Mouse (Mus musculus) CH12.LX (cell line): ENCODE measurements at regions not wholly inside any gene's neighbourhood (a gene's known extent, or its start where the extent isn't known, plus 50 kb on each side); places are given as distances from the start of the nearest gene placed in this dataset.
A peak's percentile ranks its signal among the peaks of the same experiment; 100 is the strongest.

Source experiments
- DNase-seq: peaks from one replicate; pipeline ENCODE4 v3.0.0-alpha.2; 2013; ENCODE audit errors: extremely low read depth
- H3K27ac ChIP-seq: 2 replicates; pipeline ENCODE4 v1.5.1; 2012; ENCODE audit warnings: low read depth, mild to moderate bottlenecking, control low read depth, moderate library complexity; ENCODE audit not compliant: insufficient read depth
- H3K27me3 ChIP-seq: replicated peaks from 2 replicates; pipeline ENCODE3; 2012; ENCODE audit warnings: inconsistent platforms
- H3K36me3 ChIP-seq, 2 experiments: replicated peaks in 1 of 2; 2 replicates each; pipeline versions ENCODE3 to v1.6.1; 2012; ENCODE audit warnings: inconsistent platforms in 1 of 2, low read length in 1 of 2, mild to moderate bottlenecking in 1 of 2, mixed read lengths in 1 of 2, moderate library complexity in 1 of 2; ENCODE audit not compliant: control insufficient read depth in 1 of 2, insufficient read depth in 1 of 2
- H3K4me1 ChIP-seq, 2 experiments: 2 replicates each; pipeline ENCODE4 v1.6.1; 2012; ENCODE audit warnings: inconsistent platforms in 1 of 2, moderate library complexity in 1 of 2; ENCODE audit not compliant: insufficient read depth in 2 of 2, control insufficient read depth in 1 of 2
- H3K4me2 ChIP-seq: 2 replicates; pipeline ENCODE4 v1.6.1; 2012; ENCODE audit warnings: low read depth, mild to moderate bottlenecking, control low read depth; ENCODE audit not compliant: poor library complexity, insufficient read depth, severe bottlenecking
- H3K4me3 ChIP-seq, 3 experiments: fragments of 150-350 bp in 1 of 3; sonication (generic) in 1 of 3; replicated peaks in 1 of 3; 2 replicates each; pipeline versions ENCODE3 to v1.5.1; 2011 to 2012; ENCODE audit warnings: low read depth in 2 of 3, low read length in 2 of 3, mild to moderate bottlenecking in 2 of 3, moderate library complexity in 2 of 3, control low read depth in 1 of 3, improper control_type of control experiment in 1 of 3, inconsistent platforms in 1 of 3, mixed read lengths in 1 of 3; ENCODE audit not compliant: poor library complexity in 1 of 3
- H3K79me2 ChIP-seq: replicated peaks from 2 replicates; pipeline ENCODE4 v1.6.1; 2012; ENCODE audit warnings: mild to moderate bottlenecking, moderate library complexity; ENCODE audit not compliant: control insufficient read depth, poor library complexity, insufficient read depth, severe bottlenecking; ENCODE audit errors: extremely low read depth
- H3K9ac ChIP-seq: 2 replicates; pipeline ENCODE4 v1.6.1; 2012; ENCODE audit warnings: low read depth, mild to moderate bottlenecking, control low read depth, moderate library complexity; ENCODE audit not compliant: insufficient read depth
- H3K9me3 ChIP-seq: replicated peaks from 2 replicates; pipeline ENCODE3; 2012; ENCODE audit warnings: low read length, inconsistent platforms, mixed read lengths
- BHLHE40 ChIP-seq: IDR thresholded peaks from 2 replicates; pipeline ENCODE4 v1.6.1; 2011; ENCODE audit warnings: mild to moderate bottlenecking, low read depth, low read length, improper control_type of control experiment
- CHD1 ChIP-seq: IDR thresholded peaks from 2 replicates; pipeline ENCODE4 v1.6.1; 2012; ENCODE audit warnings: low read depth, low read length, improper control_type of control experiment, inconsistent platforms
- CHD2 ChIP-seq: IDR thresholded peaks from 2 replicates; pipeline ENCODE4 v1.6.1; 2011; ENCODE audit warnings: low read length, improper control_type of control experiment
- CTCF ChIP-seq, 2 experiments: IDR thresholded peaks in 1 of 2; conservative IDR thresholded peaks in 1 of 2; 2 replicates each; pipeline ENCODE4 v1.5.1; 2011 to 2012; ENCODE audit warnings: low read depth in 2 of 2, low read length in 2 of 2, improper control_type of control experiment in 1 of 2, inconsistent platforms in 1 of 2, mild to moderate bottlenecking in 1 of 2, moderate library complexity in 1 of 2
- ELF1 ChIP-seq: IDR thresholded peaks from 2 replicates; pipeline ENCODE4 v1.6.1; 2014; ENCODE audit warnings: low read depth, mild to moderate bottlenecking, inconsistent platforms, low read length, improper control_type of control experiment
- EP300 ChIP-seq: IDR thresholded peaks from 2 replicates; pipeline ENCODE4 v1.6.1; 2011; ENCODE audit warnings: low read length, improper control_type of control experiment
- ETS1 ChIP-seq: conservative IDR thresholded peaks from 2 replicates; pipeline ENCODE4 v1.6.1; 2012; ENCODE audit warnings: low read depth, mild to moderate bottlenecking, inconsistent platforms, low read length, improper control_type of control experiment, moderate library complexity
- GABPA ChIP-seq: IDR thresholded peaks from 2 replicates; pipeline ENCODE4 v1.6.1; 2012; ENCODE audit warnings: low read depth, low read length, improper control_type of control experiment, inconsistent platforms; ENCODE audit not compliant: insufficient replicate concordance
- HCFC1 ChIP-seq: IDR thresholded peaks from 2 replicates; pipeline ENCODE4 v1.6.1; 2012; ENCODE audit warnings: low read depth, mild to moderate bottlenecking, inconsistent platforms, low read length, improper control_type of control experiment
- JUN ChIP-seq: IDR thresholded peaks from 2 replicates; pipeline ENCODE4 v1.6.1; 2011; ENCODE audit warnings: low read depth, mild to moderate bottlenecking, low read length, improper control_type of control experiment, moderate library complexity; ENCODE audit not compliant: insufficient read depth
- JUND ChIP-seq: conservative IDR thresholded peaks from 2 replicates; pipeline ENCODE4 v1.6.1; 2011; ENCODE audit warnings: low read depth, low read length, improper control_type of control experiment
- MEF2A ChIP-seq: IDR thresholded peaks from 2 replicates; pipeline ENCODE4 v1.6.1; 2014; ENCODE audit warnings: low read depth, mild to moderate bottlenecking, inconsistent platforms, low read length, improper control_type of control experiment, borderline replicate concordance
- MXI1 ChIP-seq: IDR thresholded peaks from 2 replicates; pipeline ENCODE4 v1.6.1; 2011; ENCODE audit warnings: mild to moderate bottlenecking, low read depth, low read length, improper control_type of control experiment
- POLR2A ChIP-seq: IDR thresholded peaks from 2 replicates; pipeline ENCODE4 v1.6.1; 2011; ENCODE audit warnings: low read depth, mild to moderate bottlenecking, improper control_type of control experiment, low read length
- POLR2AphosphoS2 ChIP-seq: IDR thresholded peaks from 2 replicates; pipeline ENCODE4 v1.6.1; 2011; ENCODE audit warnings: low read depth, low read length, improper control_type of control experiment
- RAD21 ChIP-seq: IDR thresholded peaks from 2 replicates; pipeline ENCODE4 v1.6.1; 2011; ENCODE audit warnings: low read depth, mild to moderate bottlenecking, low read length, improper control_type of control experiment, moderate library complexity
- RCOR1 ChIP-seq: conservative IDR thresholded peaks from 2 replicates; pipeline ENCODE4 v1.6.1; 2012; ENCODE audit warnings: low read depth, mild to moderate bottlenecking, inconsistent platforms, low read length, improper control_type of control experiment
- TBP ChIP-seq: conservative IDR thresholded peaks from 2 replicates; pipeline ENCODE4 v1.6.1; 2011; ENCODE audit warnings: low read depth, low read length, improper control_type of control experiment
- USF1 ChIP-seq: IDR thresholded peaks from 2 replicates; pipeline ENCODE4 v1.6.1; 2014; ENCODE audit warnings: low read depth, mild to moderate bottlenecking, inconsistent platforms, low read length, improper control_type of control experiment
- ZC3H11A ChIP-seq: IDR thresholded peaks from 2 replicates; pipeline ENCODE4 v1.6.1; 2012; ENCODE audit warnings: low read depth, mild to moderate bottlenecking, inconsistent platforms, low read length, improper control_type of control experiment
- ZKSCAN1 ChIP-seq: IDR thresholded peaks from 2 replicates; pipeline ENCODE4 v1.6.1; 2012; ENCODE audit warnings: low read depth, inconsistent platforms, low read length, improper control_type of control experiment, borderline replicate concordance
- ZNF384 ChIP-seq: IDR thresholded peaks from 2 replicates; pipeline ENCODE4 v1.6.1; 2012; ENCODE audit warnings: low read depth, low read length, improper control_type of control experiment, inconsistent platforms
- dilution Hi-C: fragments of 300-500 bp; cut with MboI; formaldehyde crosslinking; loops from 2 replicates; pipeline ENCODE4 v1.14.3; 2020; ENCODE audit warnings: low sequenced_read_pairs; ENCODE audit not compliant: extremely low pct_unique_long_range_greater_than_20kb, extremely low pct_ligation_motif_present
- in situ Hi-C: fragments of 300-500 bp; cut with MboI; formaldehyde crosslinking; loops from 3 replicates; pipeline ENCODE4 v1.14.3; 2019; ENCODE audit warnings: low sequenced_read_pairs, low pct_ligation_motif_present, low pct_unique_long_range_greater_than_20kb, mixed read lengths

DNA sequence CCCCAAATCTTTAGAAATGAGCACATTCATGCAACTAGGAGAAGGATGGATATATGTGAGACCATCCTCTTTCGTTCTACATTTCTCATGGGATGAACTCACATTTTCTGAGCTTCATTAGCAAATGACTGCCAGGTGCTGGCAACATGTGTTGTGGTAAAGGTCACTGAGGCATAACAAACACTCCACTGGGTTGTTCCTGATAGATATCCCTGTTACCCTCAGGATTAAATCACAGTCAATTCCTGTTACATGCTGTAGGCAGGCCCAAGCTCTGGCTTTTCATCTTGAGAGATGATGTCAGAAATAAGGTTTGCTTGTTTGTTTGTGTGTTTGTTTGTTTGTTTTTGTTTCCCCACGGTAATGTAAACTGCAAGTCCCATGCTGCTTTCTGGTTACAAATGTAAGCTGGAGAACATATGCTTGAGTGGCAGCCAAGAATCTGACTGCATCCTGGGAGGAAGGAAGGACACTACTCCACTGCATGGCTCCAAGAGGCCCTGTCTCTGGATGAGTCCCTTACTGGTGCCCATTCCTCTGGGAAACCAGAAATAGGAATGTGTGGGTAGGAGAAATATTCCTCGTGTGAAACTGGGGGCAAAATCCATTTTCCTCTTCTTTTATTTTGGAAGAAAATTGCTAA is 176.4 kb downstream of the Cth start:
- TF ChIP-seq ZNF384 (no peak), ETS1 (peak; percentile 22; the same call in 1 of the 2 replicates), RAD21 (no peak)
- peaks cover 5 to 24% of the 10 kb centered on the region in 2 experiments; a peak in 3 of 4 replicates for H3K4me1 ChIP-seq
- dilution Hi-C loops (no loop called here), in situ Hi-C loops (no loop called here)
- no peaks in the 10 kb centered on the region for H3K9me3 ChIP-seq
- H3K36me3 ChIP-seq, result no peaks in the 10 kb centered on the region
- H3K27ac ChIP-seq, result no peak overlapping the region
- no peak overlapping the region for H3K9ac ChIP-seq
- no peak for DNase-seq
- H3K27me3 ChIP-seq, result no peaks in the 10 kb centered on the region
- H3K4me3 ChIP-seq, result no peak overlapping the region
- H3K4me2 ChIP-seq, result no peak overlapping the region
- no peaks in the 10 kb centered on the region for H3K79me2 ChIP-seq

DNA sequence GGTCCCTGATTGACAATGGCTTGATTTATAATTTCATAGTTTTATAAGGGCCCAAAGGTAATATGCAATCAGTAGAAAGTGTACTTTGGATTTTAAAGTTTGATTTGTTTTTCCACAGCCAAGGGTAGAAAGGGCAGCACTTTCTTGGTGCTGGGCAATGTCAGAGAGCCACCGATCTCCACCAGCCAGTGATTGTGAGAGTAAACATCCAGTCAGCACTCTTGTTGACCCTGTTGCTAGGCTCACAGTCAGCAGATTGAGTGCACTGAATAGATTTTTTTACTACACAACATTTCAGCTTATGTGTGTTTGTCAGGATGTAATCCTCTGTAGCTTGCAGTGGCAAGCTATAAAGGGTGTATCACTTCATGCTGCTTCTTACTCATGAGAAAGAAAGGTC is 176.3 kb downstream of the Ptger3 start:
- in situ Hi-C loops, result no loop called here

DNA sequence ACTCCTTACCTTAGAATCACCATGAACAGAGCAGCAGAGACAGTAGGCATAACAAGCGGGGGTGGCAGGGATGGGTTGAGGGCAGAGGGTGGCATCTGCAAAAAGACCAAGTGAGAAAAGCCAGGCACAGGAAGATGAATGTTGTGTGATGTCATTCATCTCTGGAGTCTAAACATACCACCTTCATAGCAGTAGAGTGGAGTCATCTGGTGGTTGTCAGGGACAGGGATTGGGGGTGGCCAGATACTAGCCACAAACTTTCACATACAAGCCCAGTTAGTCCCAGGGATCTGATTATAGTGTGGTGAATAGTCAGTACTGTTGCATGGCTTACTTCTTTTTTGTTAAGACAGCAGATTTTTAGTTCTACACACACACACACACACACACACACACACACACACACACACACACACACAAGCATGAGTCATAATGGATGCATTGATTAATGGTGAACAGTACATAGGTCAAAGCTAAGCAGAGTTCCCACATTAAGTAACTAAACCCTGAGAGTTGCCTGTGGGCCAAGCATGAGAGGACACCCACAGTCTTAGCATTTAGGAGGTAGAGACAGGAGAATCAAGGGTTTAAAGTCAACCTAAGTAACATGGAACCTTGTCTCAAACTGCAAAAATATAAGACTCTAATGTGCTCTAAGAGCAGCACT is 173.1 kb downstream of the Ptger3 start:
- Histone ChIP-seq H3K36me3 (no peaks in the 10 kb centered on the region), H3K9me3 (no peaks in the 10 kb centered on the region), H3K27me3 (no peaks in the 10 kb centered on the region), H3K9ac (no peak overlapping the region), H3K27ac (no peak overlapping the region), H3K4me2 (no peak overlapping the region), H3K4me3 (no peak overlapping the region), H3K4me1 (peaks cover 0 to 8% of the 10 kb centered on the region in 2 experiments; a peak in 2 of 4 replicates), H3K79me2 (no peaks in the 10 kb centered on the region)
- dilution Hi-C loops (no loop called here), in situ Hi-C loops (no loop called here)
- TF ChIP-seq BHLHE40 (no peak), MEF2A (no peak), ZKSCAN1 (no peak)
- DNase-seq, result no peak

More for the DNA sequence above, 176.3 kb downstream of the Ptger3 start:
- H3K9me3 ChIP-seq, result no peaks in the 10 kb centered on the region
- TF ChIP-seq JUN (no peak), RAD21 (no peak), EP300 (no peak), CTCF (conservative IDR thresholded peaks at IDR 0.05 in 1 of 2, IDR thresholded peaks at IDR 0.05 in 1 of 2; ENCODE audit: low read depth in 2 of 2, low read length in 2 of 2) (no peak), CHD1 (no peak), ZKSCAN1 (no peak), ZNF384 (no peak), BHLHE40 (no peak), CHD2 (no peak), USF1 (no peak), TBP (no peak), ZC3H11A (no peak), MXI1 (no peak), POLR2AphosphoS2 (no peak), POLR2A (no peak), HCFC1 (no peak), JUND (no peak), ELF1 (no peak), GABPA (no peak), RCOR1 (no peak)
- TF ChIP-seq, all 38 proteins: peak for 0
- H3K27me3 ChIP-seq, result no peaks in the 10 kb centered on the region
- H3K36me3 ChIP-seq, result no peaks in the 10 kb centered on the region
- H3K4me3 ChIP-seq, result no peak overlapping the region
- dilution Hi-C loops, result no loop called here
- DNase-seq, result no peak
- H3K4me2 ChIP-seq, result no peak overlapping the region
- peaks cover 0 to 9% of the 10 kb centered on the region in 2 experiments; a peak in 3 of 4 replicates for H3K4me1 ChIP-seq
- no peak overlapping the region for H3K9ac ChIP-seq
- H3K27ac ChIP-seq, result no peak overlapping the region
- no peaks in the 10 kb centered on the region for H3K79me2 ChIP-seq
